Mouse (Mus musculus) midbrain, postnatal 0 days (tissue): ENCODE data around the gene Tm7sf3. TPM values are rescaled to one million over a fixed set of nuclear protein-coding genes. Genes with fewer than 3 reads are reported as not detected.
A peak's percentile ranks its signal among the peaks of the same experiment; 100 is the strongest.
"Not testable (repeated sequence)": the region's sequence is repeated elsewhere in the genome, so short reads cannot be mapped to it uniquely, and the experiment has no call there.

Source experiments
- ATAC-seq: fragments of 200-750 bp; cut with Nextera tagmentation; 2 replicates; pipeline ENCODE4 v1.8.0; 2017; ENCODE audit warnings: moderate number of reproducible peaks, mild to moderate bottlenecking, moderate TSS enrichment, moderate library complexity; ENCODE audit not compliant: low FRiP score
- DNase-seq: peaks from one replicate; pipeline ENCODE4 v3.0.0-alpha.2; 2015; ENCODE audit warnings: low spot score
- H3K27ac ChIP-seq: fragments of 300-500 bp; sonication (generic); 2 replicates; pipeline ENCODE4 v1.5.1; 2014; ENCODE audit warnings: low read depth, mild to moderate bottlenecking, low read length, mixed read lengths
- H3K27me3 ChIP-seq: fragments of 300-500 bp; sonication (generic); 2 replicates; pipeline ENCODE4 v1.6.1; 2014; ENCODE audit warnings: low read length, control low read depth, mixed read lengths; ENCODE audit not compliant: insufficient read depth
- H3K36me3 ChIP-seq: fragments of 300-500 bp; sonication (generic); 2 replicates; pipeline ENCODE4 v1.6.1; 2014; ENCODE audit warnings: low read length, control low read depth, mixed read lengths; ENCODE audit not compliant: insufficient read depth
- H3K4me1 ChIP-seq: fragments of 300-500 bp; sonication (generic); 2 replicates; pipeline ENCODE4 v1.6.1; 2014; ENCODE audit warnings: mild to moderate bottlenecking, control low read depth, antibody characterized with exemption, low read length, mixed read lengths; ENCODE audit not compliant: insufficient read depth
- H3K4me2 ChIP-seq: fragments of 300-500 bp; sonication (generic); 2 replicates; pipeline ENCODE4 v1.6.1; 2014; ENCODE audit warnings: low read depth, mild to moderate bottlenecking, low read length, mixed read lengths; ENCODE audit not compliant: poor library complexity, severe bottlenecking
- H3K4me3 ChIP-seq: fragments of 300-500 bp; sonication (generic); 2 replicates; pipeline ENCODE4 v1.5.1; 2014; ENCODE audit warnings: low read depth, mild to moderate bottlenecking, low read length, moderate library complexity
- H3K9ac ChIP-seq: fragments of 300-500 bp; sonication (generic); replicated peaks from 2 replicates; pipeline ENCODE4 v1.6.1; 2014; ENCODE audit warnings: mild to moderate bottlenecking, low read length, moderate library complexity, mixed read lengths; ENCODE audit not compliant: poor library complexity, severe bottlenecking
- H3K9me3 ChIP-seq: fragments of 300-500 bp; sonication (generic); 2 replicates; pipeline ENCODE4 v1.6.1; 2016; ENCODE audit warnings: low read length, control low read depth
- CTCF ChIP-seq: IDR thresholded peaks from 2 replicates; pipeline ENCODE4 v1.5.1; 2016; ENCODE audit warnings: antibody characterized with exemption, mild to moderate bottlenecking
- WGBS: fragments of 180-500 bp; shearing (Covaris S2); extraction: QIAGEN DNeasy Blood & Tissue Kit; methylation state at CpG from one replicate; pipeline ENCODE4 v1.1.7; 2014; 5-methylcytosine and 5-hydroxymethylcytosine counted together
- polyA plus RNA-seq: library from polyadenylated mRNA; unstranded; fragments of >200 nt; fragmentation: Nextera tagmentation; extraction: Ambion mirVana; gene quantifications from 2 replicates; pipeline ENCODE4 v1.2.1, GENCODE M21; 2015
- total RNA-seq: library from RNA; depleted of rRNA; stranded (reverse); fragments of >200 nt; gene quantifications from 2 replicates; pipeline ENCODE4 v1.2.3, GENCODE M21; 2014; rRNA removed

Gene Tm7sf3
- total and polyA plus RNA-seq, 2 experiments from 2014 or later, result 38.3 to 44.3 TPM

- Histone ChIP-seq H3K9me3 (no peaks in the 10 kb centered on the region), H3K27ac (peak within 1 kb of the TSS; percentile 97), H3K4me3 (peak within 1 kb of the TSS; percentile 90), H3K9ac (peak within 1 kb of the TSS; percentile 89), H3K27me3 (no peaks in the 10 kb centered on the region), H3K4me2 (peak within 1 kb of the TSS; percentile 72), H3K4me1 (peaks cover 5% of the 10 kb centered on the region; the same call in 1 of the 2 replicates), H3K36me3 (no peaks in the 10 kb centered on the region)
- peak; percentile 45 for TF ChIP-seq CTCF
- ATAC-seq (peak; percentile 96), DNase-seq (peak; percentile 99)
- under 1% methylated on average over 77 of the region's 77 CpGs for WGBS
Observed at GRCm38 (mm10) chr6:146577310-146578109, 65.1 kb downstream of the Tm7sf3 start, which contains the start of gene Ints13. Gene Ints13, minus strand, starts transcription at chr6:146577835.

GRCm38 (mm10) chr6:146576903-146577302 is 65.7 kb downstream of the Tm7sf3 start, which contains the start of gene Fgfr1op2:
Gene Fgfr1op2, plus strand, starts transcription at chr6:146577203.
- peaks cover 5% of the 10 kb centered on the region; the same call in 1 of the 2 replicates for H3K4me1 ChIP-seq
- H3K9me3 ChIP-seq, result no peaks in the 10 kb centered on the region
- H3K4me3 ChIP-seq, result peak within 1 kb of the TSS; percentile 90
- H3K36me3 ChIP-seq, result no peaks in the 10 kb centered on the region
- H3K27me3 ChIP-seq, result no peaks in the 10 kb centered on the region
- no peak for TF ChIP-seq CTCF
- H3K9ac ChIP-seq, result peak within 1 kb of the TSS; percentile 89
- peak within 1 kb of the TSS; percentile 97 for H3K27ac ChIP-seq
- DNase-seq (no peak), ATAC-seq (no peak)
- under 1% methylated on average over 13 of the region's 13 CpGs for WGBS
- H3K4me2 ChIP-seq, result peak within 1 kb of the TSS; percentile 72

GRCm38 (mm10) chr6:146572073-146572472 is 70.6 kb downstream of the Tm7sf3 start:
- no peaks in the 10 kb centered on the region for H3K27me3 ChIP-seq
- no peak for DNase-seq
- peaks cover 3% of the 10 kb centered on the region; the same call in 1 of the 2 replicates for H3K4me1 ChIP-seq
- H3K4me3 ChIP-seq, result no peak overlapping the region
- ATAC-seq, result no peak
- H3K27ac ChIP-seq, result no peak overlapping the region
- H3K9ac ChIP-seq, result no peak overlapping the region
- no peaks in the 10 kb centered on the region for H3K36me3 ChIP-seq
- no peak overlapping the region for H3K4me2 ChIP-seq
- H3K9me3 ChIP-seq, result no peaks in the 10 kb centered on the region
- no peak for TF ChIP-seq CTCF

GRCm38 (mm10) chr6:146562461-146562860 is 80.2 kb downstream of the Tm7sf3 start:
- peaks cover 19% of the 10 kb centered on the region for H3K36me3 ChIP-seq
- H3K9me3 ChIP-seq, H3K27me3 ChIP-seq, H3K27ac ChIP-seq, H3K4me2 ChIP-seq, H3K9ac ChIP-seq, H3K4me3 ChIP-seq, H3K4me1 ChIP-seq, ATAC-seq, DNase-seq: not testable (repeated sequence)
- 92% methylated on average over 1 of the region's 1 CpGs for WGBS

Other genes with a start within 250 kb of the Tm7sf3 start
- 12.9 and 15.9 TPM in 2 replicates for gene Itpr2, start 140.6 kb downstream of the Tm7sf3 start, total RNA-seq
- gene Itpr2, start 140.6 kb downstream of the Tm7sf3 start, polyA plus RNA-seq, result 9.1 and 9.6 TPM in 2 replicates
- 20.9 and 24.6 TPM in 2 replicates for gene Fgfr1op2, start 65.6 kb downstream of the Tm7sf3 start, total RNA-seq
- gene Fgfr1op2, start 65.6 kb downstream of the Tm7sf3 start, polyA plus RNA-seq, result 33.4 and 37.7 TPM in 2 replicates
- gene Ints13, start 65.0 kb downstream of the Tm7sf3 start, total RNA-seq, result 20.8 and 36.2 TPM in 2 replicates
- gene Ints13, start 65.0 kb downstream of the Tm7sf3 start, polyA plus RNA-seq, result 18.1 and 18.4 TPM in 2 replicates
- 34.6 and 50.9 TPM in 2 replicates for gene Med21, start 277 bp downstream of the Tm7sf3 start, total RNA-seq
- 101 and 106 TPM in 2 replicates for gene Med21, start 277 bp downstream of the Tm7sf3 start, polyA plus RNA-seq
- 6.6 and 8.2 TPM in 2 replicates for gene Stk38l, start 82.2 kb upstream of the Tm7sf3 start, total RNA-seq
- gene Stk38l, start 82.2 kb upstream of the Tm7sf3 start, polyA plus RNA-seq, result 12.4 and 12.9 TPM in 2 replicates
- gene Arntl2, start 153.2 kb upstream of the Tm7sf3 start, total RNA-seq, result 2.5 and 6.4 TPM in 2 replicates
- gene Arntl2, start 153.2 kb upstream of the Tm7sf3 start, polyA plus RNA-seq, result 4.5 and 6.4 TPM in 2 replicates
- not detected in 2 replicates for gene Smco2, start 207.3 kb upstream of the Tm7sf3 start, total RNA-seq
- not detected in 2 replicates for gene Smco2, start 207.3 kb upstream of the Tm7sf3 start, polyA plus RNA-seq
- gene Ppfibp1, start 245.7 kb upstream of the Tm7sf3 start, total RNA-seq, result 23.7 and 25.0 TPM in 2 replicates
- 21.6 and 25.4 TPM in 2 replicates for gene Ppfibp1, start 245.7 kb upstream of the Tm7sf3 start, polyA plus RNA-seq